Mouse (Mus musculus): ENCODE results near the gene Itih1. TPM values are rescaled to one million over a fixed set of nuclear protein-coding genes. Genes with fewer than 3 reads are reported as not detected.

The Itih1 gene
- total RNA-seq (2021): 7.6 TPM in 1 of 2 replicates, not detected in the other
- long read RNA-seq, partial matches to known transcripts: 121 of 569 reads
- long read RNA-seq, other reads (novel, unspliced or antisense): 448 of 569 reads

- no peak for DNase-seq
These were observed at the start of gene Itih1 for GRCm38 (mm10) chr14:30943038-30943437. Itih1 (minus strand) TSS chr14:30943289.

- no peak for DNase-seq
These were observed 33.1 kb upstream of the Itih1 start for GRCm38 (mm10) chr14:30976222-30976621.

DNA sequence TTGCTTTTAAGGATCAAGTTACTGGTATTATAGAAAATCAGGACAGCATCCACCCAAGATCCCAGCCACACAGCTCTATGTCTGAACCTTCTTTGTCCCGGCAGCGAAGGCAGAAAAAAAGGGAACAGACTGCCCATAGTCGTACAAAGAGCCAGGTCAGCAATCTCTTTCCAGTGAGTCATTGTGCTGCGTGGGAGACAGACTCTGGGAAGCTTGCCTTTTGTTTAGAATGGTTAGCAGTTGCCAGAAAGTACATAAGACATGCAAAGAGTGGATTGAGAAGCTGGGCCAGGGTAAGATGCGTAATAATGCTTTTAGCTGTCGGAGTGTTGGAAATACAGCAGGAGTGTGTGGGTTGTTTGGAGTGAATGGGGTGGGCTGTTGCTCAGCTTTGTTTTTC, 31.1 kb upstream of the Itih1 start:
- DNase-seq: peak; percentile 16

GRCm38 (mm10) chr14:30960366-30960765, 17.3 kb upstream of the Itih1 start:
- no peak for DNase-seq

DNA sequence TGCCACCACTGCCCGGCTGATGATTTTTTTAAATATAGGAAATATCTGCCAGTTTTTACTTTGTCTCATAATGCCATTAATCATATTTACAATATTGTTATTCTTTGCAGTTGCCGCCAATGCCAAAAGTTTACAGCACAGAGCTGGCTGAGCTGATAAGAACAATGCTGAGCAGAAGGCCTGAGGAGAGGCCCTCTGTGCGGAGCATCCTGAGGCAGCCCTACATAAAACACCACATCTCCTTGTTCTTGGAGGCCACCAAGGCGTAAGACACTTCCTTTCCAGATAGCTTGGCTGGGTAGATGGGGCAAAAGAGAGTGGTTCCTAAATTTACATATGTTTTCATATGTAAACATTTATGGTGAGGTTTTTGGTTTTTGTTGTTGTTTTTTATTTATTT, 15.9 kb upstream of the Itih1 start:
- no peak for DNase-seq

GRCm38 (mm10) chr14:30958517-30958916, 15.4 kb upstream of the Itih1 start:
- DNase-seq: no peak

DNA sequence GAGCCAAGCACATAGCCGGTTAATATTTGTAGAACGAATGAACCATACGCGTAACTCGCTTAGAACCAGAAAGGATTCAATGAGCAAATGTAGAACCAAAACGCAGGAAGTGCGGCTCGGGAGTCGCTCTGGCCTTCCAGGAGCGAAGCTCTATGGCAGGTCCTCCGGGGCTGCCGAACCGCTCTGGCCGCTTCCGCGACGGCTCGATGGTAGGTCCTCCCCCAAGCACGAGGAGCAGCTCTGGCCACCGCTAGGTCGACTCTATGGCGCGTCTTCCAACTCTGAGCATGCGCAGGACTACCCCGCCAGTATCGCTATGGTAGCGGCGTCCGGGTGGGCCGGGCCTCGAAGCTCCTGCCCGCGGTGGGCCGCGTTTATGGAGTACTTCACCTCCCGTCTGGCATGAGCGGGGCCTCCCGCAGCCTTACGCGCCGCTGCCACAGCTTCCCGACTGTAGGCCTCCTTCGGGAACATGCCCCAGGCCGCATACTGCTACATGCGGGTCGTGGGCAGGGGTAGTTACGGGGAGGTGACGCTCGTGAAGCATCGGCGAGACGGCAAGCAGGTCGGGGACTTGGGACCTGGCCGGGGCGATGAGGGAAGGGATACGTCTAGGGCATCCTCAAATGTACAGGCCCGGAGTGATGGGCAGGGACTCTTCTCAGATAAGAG, 8.2 kb upstream of the Itih1 start, which contains the start of gene Nek4:
Gene Nek4, plus strand, starts transcription at position 224 of the 672 bp plus-strand sequence.
- peak; percentile 94 for DNase-seq

DNA sequence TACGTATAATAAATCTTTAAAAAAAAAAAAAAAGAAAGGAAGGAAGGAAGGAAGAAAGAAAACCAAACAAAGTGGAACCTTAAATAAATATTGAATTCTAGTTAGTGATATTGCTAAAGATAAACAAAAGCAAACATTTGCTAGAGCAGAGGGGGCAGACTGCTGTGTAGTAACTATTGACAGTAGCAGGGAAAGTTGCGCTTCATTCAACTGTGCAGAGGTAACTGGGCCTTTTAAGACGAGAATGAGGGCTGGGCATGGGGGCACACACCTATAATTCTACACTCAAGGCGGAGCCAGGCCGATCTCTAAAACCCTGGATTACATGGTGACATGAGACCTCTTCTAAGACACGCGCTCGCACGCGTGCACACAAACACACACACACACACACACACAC, 6.9 kb upstream of the Itih1 start:
- DNase-seq: no peak

- DNase-seq: no peak
These were observed 1.7 kb upstream of the Itih1 start for GRCm38 (mm10) chr14:30944745-30945144.

DNA sequence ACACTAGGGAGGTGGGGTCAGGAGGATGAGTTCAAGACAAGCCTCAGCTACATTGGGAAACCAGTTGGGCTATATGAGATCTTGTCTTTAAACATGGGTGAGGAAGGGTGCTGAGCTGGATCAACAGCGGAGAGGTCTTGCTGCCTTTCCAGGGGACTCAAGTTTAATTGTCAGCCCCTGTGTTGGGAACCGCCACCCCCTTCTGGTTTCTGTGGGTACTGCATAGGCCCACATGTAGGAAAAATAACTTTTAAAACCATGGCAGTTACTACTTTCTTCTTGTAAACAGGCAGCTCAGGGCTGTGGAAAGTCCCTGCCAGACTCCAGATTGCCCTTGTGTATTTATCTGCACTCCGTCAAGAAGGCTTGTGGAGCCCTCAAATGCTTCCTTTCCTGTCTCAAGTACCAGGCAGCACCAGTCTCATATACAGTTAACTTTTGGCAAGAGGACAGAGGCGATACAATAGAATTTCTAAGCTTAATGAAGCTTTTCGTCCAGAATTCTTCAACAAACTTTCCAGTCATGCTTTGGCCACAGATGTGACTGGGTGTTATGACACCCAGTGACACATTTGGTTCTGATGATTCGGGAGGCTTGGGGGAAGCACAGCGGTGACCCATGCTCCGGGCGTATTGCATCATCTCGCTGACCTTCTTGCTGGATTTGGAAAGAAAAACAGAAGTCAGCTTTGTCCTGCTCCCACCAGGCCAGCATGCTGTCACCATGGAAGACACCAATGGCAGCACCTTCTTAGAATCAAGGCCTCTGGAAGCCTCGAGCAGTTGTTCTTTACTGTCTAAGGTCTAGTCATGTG, 978 bp upstream of the Itih1 start:
- peak; percentile 60 for DNase-seq

GRCm38 (mm10) chr14:30942254-30942653, 835 bp downstream of the Itih1 start:
- DNase-seq: no peak

- peak; percentile 24 for DNase-seq
These were observed 9.7 kb downstream of the Itih1 start for GRCm38 (mm10) chr14:30933351-30933750.

DNA sequence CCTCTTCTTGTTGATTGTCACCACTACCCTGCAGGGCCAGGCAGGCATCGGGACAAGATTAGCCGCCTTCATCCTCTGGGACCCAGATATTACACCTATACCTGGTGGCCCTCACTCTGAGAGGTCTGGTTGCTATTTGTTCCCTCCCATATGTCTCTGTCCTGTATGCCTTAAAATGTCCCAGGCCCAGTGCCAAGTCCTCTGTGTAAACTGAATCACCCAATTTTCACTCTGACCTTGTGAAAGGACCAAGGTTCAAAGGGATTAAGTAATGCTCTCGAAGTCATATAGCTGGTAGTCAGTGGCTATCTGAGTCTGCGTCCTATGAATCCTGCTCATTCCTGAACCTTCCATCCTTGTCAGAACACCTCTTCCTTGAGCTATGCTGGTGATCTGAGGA, 12.7 kb downstream of the Itih1 start:
- DNase-seq: peak; percentile 51

GRCm38 (mm10) chr14:30925492-30925891, 17.6 kb downstream of the Itih1 start:
- no peak for DNase-seq

GRCm38 (mm10) chr14:30923375-30924105, 19.5 kb downstream of the Itih1 start, which contains the start of gene Itih3:
Itih3 (minus strand) TSS chr14:30923760.
- no peak for DNase-seq

GRCm38 (mm10) chr14:30922053-30922670, 20.9 kb downstream of the Itih1 start:
- no peak for DNase-seq

GRCm38 (mm10) chr14:30916516-30916915, 26.6 kb downstream of the Itih1 start:
- no peak for DNase-seq

DNA sequence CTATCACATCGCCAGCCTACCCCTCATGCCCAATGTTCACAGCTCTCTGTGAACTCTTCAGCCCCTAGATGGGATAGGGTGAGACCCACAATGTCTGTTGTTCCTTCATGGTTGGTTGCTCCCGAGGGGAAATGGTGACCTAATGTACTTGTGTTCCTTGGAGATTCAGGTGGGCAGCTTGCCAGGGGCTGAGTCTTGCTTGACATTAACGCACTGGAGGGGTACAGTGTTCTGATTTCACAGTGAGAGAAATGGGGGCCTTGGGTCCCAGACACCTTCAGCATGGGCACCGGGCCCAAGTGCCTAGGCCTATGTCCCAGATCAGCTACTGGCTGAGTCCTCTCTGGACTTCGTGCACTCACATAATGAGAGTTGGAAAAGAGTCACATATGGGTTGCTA, 29.7 kb downstream of the Itih1 start:
- peak; percentile 33 for DNase-seq

GRCm38 (mm10) chr14:30912641-30913040, 30.4 kb downstream of the Itih1 start:
- no peak for DNase-seq

GRCm38 (mm10) chr14:30911141-30911540, 31.9 kb downstream of the Itih1 start:
- no peak for DNase-seq

GRCm38 (mm10) chr14:30907814-30908265, 35.2 kb downstream of the Itih1 start:
- no peak for DNase-seq

- no peak for DNase-seq
These were observed 37.1 kb downstream of the Itih1 start for GRCm38 (mm10) chr14:30906001-30906400.
